Mouse (Mus musculus): ENCODE data around the gene Ranbp3.

DNA sequence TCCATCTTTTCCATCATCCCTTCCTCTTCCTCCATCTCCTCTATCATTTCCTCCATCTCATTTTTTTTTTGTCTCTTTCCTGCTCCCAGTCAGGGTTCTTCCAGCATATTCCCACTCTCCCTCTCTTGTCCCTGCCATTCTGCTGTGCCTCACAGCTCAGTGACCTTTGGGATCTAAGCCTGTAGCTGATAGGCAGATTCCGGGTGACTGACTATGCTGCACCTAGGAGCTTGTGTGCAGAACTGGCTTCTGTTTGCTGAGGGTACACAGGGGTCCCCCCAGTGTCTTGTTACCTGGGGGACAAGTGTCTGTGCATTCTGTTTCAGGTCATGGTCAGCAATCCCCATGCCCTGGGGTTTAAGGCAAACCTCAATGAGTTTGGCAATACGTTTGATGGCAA, 18.3 kb upstream of the Ranbp3 start:
- TF ChIP-seq CTCF (IDR thresholded peaks at IDR 0.05; ENCODE audit: low read depth, low read length) (no peak), TAL1 (conservative IDR thresholded peaks at IDR 0.05; ENCODE audit: low read depth, low read length) (no peak), GATA1 (IDR thresholded peaks at IDR 0.05; ENCODE audit: borderline replicate concordance, low read length) (no peak), POLR2AphosphoS5 (IDR thresholded peaks at IDR 0.05; ENCODE audit: insufficient replicate concordance, low read depth, low read length) (no peak), GATA2 (IDR thresholded peaks at IDR 0.05; ENCODE audit: borderline replicate concordance, low read depth, low read length) (no peak)

Data from G1E (cell line).